Mouse (Mus musculus) spleen, adult 2 months (tissue): ENCODE measurements around the gene Slc9a7.

Source experiments
- CTCF ChIP-seq: fragments of 200-500 bp; IDR thresholded peaks from 2 replicates; pipeline ENCODE4 v1.5.1; 2011; ENCODE audit warnings: mild to moderate bottlenecking, inconsistent platforms; ENCODE audit not compliant: insufficient read depth, insufficient read length, insufficient replicate concordance; ENCODE audit errors: extremely low read depth
- POLR2A ChIP-seq: fragments of 200-500 bp; IDR thresholded peaks from 2 replicates; pipeline ENCODE4 v1.6.1; 2011; ENCODE audit warnings: low read depth, low read length, inconsistent platforms

DNA sequence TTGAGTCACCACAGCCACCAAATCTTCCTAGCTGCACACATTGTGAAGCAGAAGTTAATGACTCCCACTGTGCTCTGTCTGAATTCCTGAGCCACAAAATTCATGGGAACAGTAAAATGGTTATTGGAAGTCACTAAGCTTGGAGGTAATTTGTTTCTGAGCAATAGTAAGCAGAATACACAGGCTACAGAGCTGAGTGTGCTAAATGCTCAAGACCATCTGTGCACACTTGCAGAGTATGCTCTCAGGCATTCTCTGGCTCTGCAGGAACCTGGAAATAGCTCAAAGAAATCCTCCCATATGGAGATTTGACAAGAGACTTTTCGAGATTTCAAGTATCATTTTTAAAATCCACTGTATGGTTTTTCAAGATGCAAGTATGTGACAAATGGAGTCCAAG is 41.1 kb upstream of the Slc9a7 start:
- TF ChIP-seq POLR2A (no peak), CTCF (no peak)
